Mouse (Mus musculus): ENCODE results near the gene Tmem151b.

Gene Tmem151b

DNA sequence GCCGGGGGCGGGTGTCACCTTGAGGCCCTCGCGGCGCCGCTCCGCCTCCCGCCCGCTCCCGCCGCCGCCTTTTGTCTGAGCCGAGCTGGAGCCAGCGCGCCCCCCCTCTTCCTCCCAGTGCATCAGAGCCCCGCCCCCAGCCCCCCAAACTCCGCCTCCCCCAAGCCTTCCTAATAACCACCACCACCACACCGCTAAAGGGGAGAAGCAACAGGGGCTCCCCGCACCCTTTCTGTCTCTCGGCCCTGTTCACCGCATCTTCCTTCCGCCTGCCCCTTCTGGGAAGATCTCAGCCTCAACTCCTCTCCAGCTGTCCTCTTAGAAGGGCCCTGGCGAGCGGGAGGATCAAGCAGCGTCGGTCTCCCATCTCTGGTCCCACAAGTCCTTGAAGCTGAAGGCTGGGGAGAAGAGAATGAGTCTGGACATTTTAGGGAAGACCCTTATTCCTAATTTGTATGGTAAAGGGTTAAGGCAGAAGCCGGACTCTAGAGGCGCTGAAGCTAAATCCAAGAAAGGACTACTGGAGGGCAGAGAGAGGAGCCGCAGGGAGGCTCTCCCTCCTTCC lies at the start of gene Tmem151b:
Gene Tmem151b, minus strand, starts transcription at position 61 of the 565 bp plus-strand sequence.
- DNase-seq (ENCODE audit: low spot score) = no peak

- DNase-seq (ENCODE audit: low spot score) = peak; percentile 10
Measured at GRCm38 (mm10) chr17:45598891-45599290, 49.4 kb upstream of the Tmem151b start.

DNA sequence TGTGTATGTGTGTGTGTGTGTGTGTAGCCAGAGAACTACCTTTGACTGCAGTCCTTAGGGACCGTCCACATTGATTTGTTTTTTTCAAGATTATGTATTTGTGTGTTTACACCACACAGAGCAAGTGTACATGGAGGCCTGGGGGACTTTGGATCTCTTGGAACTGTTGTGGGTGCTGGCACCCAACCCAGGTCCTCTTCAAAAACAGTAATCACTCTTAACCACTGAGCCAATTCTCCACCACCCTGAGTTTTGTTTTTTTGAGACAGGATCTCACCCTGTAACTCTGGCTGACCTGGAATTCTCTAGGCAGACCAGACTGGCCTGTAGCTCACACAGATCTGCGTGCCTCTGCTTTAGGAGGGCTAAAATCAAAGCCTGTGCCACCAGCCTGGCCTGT lies 48.9 kb upstream of the Tmem151b start:
- peak; percentile 45 for DNase-seq (ENCODE audit: low spot score)

DNA sequence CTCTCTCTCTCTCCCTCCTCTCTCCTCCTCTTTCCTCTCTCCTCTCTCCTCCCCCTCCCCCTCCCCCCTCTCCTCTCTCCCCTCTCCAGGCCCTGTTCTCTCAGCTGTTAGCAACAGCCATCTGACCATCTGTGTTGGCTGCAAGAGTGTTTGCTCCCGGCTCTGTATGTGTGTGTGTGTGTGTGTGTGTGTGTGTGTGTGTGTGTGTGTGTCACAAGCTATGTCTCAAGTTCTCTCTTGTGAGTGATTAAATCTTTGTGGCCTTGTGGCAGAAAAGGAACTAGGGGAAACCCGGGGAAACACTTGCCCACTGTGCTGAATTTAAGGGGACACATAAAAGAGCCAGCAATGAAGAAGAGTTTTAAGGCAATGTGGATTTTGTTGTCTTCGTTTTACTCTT lies 48.3 kb upstream of the Tmem151b start:
- peak; percentile 83 for DNase-seq (ENCODE audit: low spot score)

GRCm38 (mm10) chr17:45596631-45597396 lies 47.3 kb upstream of the Tmem151b start:
- DNase-seq (ENCODE audit: low spot score) = peak; percentile 94

GRCm38 (mm10) chr17:45595736-45596390 lies 46.4 kb upstream of the Tmem151b start:
- DNase-seq (ENCODE audit: low spot score) = no peak

DNA sequence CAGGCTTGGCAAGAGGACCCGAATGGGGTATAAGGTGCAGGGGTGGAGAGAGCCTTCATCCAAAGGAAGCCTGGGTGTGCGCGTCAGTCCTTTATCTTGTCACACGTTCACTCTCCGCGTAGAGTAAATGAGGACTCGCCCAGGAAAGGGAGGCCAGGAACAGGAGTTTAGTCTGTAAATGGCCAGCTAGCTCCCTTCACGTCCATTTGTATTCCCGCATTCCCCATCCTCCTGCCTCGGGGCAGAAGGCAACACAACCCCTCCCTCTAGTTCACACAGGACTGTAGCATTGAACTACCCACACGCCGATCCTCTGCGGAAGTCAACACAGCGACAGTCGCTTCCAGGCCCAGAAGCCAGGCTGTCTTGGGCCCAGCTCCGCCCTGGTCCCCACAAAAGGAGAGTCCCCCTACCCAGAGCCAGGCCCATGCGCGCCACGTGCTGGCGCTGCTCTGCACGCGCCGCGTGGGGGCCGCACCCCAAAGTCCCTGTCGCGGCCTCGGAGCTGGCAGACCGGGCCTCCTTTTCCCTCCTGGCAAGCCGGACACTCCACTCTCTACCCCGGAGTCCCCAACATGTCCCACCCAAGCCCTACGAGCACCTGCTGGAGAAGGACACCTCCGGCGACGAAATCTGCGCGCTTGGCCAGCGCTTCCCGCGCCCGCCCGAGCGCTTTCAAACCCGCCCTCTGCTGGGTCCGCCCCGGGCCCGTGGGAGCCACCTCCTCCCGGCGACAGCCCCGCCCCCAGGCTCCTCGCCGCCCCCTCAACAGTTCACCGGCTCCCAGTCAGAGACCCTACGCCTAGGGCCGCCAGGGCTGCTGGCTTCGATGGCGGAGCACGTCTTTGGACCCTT lies 45.6 kb upstream of the Tmem151b start:
- DNase-seq (ENCODE audit: low spot score) = peak; percentile 33

- DNase-seq (ENCODE audit: low spot score) = no peak
Measured at GRCm38 (mm10) chr17:45594195-45594594, 44.7 kb upstream of the Tmem151b start.

- DNase-seq (ENCODE audit: low spot score) = no peak
Measured at GRCm38 (mm10) chr17:45593479-45593878, 44.0 kb upstream of the Tmem151b start.

- DNase-seq (ENCODE audit: low spot score) = peak; percentile 61
Measured at GRCm38 (mm10) chr17:45592606-45593431, 43.3 kb upstream of the Tmem151b start.

- peak; percentile 34 for DNase-seq (ENCODE audit: low spot score)
Measured at GRCm38 (mm10) chr17:45591701-45592605, 42.5 kb upstream of the Tmem151b start.

GRCm38 (mm10) chr17:45590410-45590809 lies 40.9 kb upstream of the Tmem151b start:
- DNase-seq (ENCODE audit: low spot score) = no peak

- DNase-seq (ENCODE audit: low spot score) = no peak
Measured at GRCm38 (mm10) chr17:45589844-45590243, 40.4 kb upstream of the Tmem151b start.

- no peak for DNase-seq (ENCODE audit: low spot score)
Measured at GRCm38 (mm10) chr17:45589236-45589635, 39.8 kb upstream of the Tmem151b start.

- DNase-seq (ENCODE audit: low spot score) = no peak
Measured at GRCm38 (mm10) chr17:45588370-45588769, 38.9 kb upstream of the Tmem151b start.

DNA sequence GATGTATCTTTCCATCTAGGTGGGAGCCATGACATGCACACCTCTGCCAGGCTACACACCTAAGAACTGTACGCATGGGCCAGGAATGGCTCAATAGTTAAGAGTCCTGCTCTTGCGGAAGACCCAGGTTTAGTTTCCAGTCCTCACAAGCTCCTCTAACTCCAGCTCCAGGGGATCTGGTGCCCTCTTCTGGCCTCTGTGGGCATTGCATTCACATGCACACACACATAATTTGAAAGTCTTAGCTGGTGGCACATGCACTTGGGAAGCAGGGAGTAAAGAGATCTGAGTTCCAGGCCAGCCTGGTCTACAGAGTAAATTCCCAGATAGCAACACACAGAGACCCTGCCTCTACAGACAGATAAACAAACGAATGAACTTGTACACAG lies 37.0 kb upstream of the Tmem151b start:
- DNase-seq (ENCODE audit: low spot score) = no peak

- DNase-seq (ENCODE audit: low spot score) = no peak
Measured at GRCm38 (mm10) chr17:45585725-45586448, 36.4 kb upstream of the Tmem151b start.

GRCm38 (mm10) chr17:45584939-45585678 lies 35.6 kb upstream of the Tmem151b start:
- DNase-seq (ENCODE audit: low spot score) = peak; percentile 87

Data from adipocyte (in vitro differentiated cells).